Mouse (Mus musculus) adrenal gland, postnatal 4 days (tissue): ENCODE data around the gene Mark2. TPM values are rescaled to one million over a fixed set of nuclear protein-coding genes. Genes with fewer than 3 reads are reported as not detected.

Source experiments
- DNase-seq, 2 experiments: peaks; one replicate each; pipeline ENCODE4 v3.0.0; 2021 to 2022; ENCODE audit warnings: low spot score in 2 of 2, mixed read lengths in 2 of 2
- total RNA-seq, 2 experiments: library from RNA; stranded (reverse); gene quantifications; 2 replicates each; pipeline ENCODE4 v1.2.3; 2021

The Mark2 gene
- total RNA-seq, 2 experiments from 2014 or later = 74.7 to 81.2 TPM

DNA sequence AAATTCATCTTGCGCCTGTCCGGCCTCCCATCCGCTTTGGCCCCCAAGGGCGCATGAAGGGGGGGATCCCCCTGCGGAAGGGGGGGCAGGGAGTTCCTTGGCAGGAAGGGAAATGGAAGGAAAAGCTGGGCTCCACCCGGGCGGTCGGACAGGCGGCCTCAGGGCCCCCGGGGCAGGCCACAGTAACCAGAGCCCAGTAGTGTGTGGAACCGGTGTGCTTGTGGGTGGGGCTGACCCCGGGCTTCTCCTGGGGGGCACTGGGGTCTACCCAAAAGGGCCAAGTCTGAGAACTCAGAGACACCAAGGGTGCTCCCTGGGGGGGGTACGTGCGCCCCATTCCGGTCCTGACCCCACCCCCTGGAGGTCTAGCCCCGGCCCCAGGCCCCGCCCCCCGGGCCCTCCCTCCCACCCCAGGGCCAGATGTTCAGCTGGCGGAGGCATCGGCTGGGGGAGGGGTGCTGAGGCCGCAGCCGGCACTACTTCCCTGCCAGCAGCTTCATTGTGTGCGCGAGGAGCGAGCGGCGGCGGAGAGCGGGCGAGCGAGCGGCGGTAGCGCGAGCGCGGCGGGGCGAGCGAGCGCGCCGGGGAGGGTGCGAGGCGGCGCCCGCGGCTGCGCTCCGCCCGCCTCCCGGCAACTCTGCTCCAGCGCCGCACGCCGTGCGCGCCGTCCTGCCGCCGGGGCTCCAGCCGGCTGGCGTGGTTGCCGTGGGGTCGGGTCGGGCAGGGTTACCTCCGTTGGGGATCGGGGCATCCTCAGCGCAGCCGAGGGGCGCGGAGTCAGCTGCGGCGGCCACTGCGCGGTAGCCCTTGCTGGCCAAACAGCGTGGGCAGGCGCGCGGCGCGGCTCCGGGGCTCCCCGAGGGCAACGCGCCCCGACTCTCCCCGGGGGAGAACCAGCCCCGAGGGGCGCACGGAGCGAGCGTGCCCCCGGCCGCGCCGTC is 73.6 kb downstream of the Mark2 start:
- peak; percentile 44 to 62 for DNase-seq

DNA sequence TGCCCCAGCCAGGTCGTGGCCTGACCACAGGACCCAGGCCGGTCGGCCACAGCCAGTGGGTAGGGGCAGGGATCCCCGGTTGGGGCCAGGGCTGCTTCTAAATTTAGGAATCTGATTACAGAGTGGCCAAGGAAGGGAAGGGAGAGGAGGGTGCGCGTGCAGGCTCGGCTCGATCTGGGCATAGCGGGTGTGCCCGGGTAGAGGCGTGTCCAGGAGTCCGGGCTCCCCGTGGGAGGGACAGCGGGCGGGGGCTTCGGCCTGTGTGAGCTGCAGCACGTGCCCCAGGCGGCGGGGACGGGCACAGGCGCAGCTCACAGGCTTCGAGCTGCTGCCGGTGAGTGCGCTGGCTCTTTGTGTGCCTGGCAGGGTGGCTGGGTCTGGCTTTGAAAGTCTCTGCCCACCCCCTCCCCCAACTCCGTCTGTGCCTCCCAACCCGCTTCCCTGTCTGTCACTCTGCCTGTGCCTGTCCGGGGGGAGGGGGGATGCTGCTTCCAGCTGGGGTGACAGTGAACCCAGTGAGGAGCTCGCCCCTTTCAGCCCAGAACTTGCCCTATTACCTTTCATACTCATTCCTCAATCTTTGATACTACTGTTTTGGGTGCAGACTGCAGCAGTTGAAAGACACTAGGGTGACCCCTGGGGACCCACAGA is 74.4 kb downstream of the Mark2 start, which contains the start of gene Rcor2:
TSS of gene Rcor2 (plus strand) at position 235 of the 651 bp plus-strand sequence.
- DNase-seq = peak; percentile 46 to 52

DNA sequence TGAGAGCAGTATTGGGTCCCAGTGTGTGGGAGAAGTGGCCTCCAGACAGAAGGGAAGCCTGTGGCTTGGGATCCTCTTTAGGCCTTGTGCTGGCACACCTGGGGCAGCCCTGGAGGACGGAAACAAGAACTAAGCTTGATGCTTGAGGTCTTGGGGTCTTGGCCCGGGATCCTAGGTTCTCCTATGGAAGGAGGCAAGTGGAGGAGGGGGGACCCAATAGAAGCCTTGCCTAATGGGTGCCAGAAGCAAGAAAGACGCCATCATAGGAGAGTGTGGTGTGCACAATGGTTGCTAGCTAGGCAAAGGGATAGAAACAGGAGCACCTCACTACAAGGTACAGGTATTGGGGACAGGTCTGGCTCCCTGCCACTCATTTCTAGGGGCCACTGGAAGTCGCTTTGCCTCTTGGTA is 75.2 kb downstream of the Mark2 start:
- DNase-seq = no peak

DNA sequence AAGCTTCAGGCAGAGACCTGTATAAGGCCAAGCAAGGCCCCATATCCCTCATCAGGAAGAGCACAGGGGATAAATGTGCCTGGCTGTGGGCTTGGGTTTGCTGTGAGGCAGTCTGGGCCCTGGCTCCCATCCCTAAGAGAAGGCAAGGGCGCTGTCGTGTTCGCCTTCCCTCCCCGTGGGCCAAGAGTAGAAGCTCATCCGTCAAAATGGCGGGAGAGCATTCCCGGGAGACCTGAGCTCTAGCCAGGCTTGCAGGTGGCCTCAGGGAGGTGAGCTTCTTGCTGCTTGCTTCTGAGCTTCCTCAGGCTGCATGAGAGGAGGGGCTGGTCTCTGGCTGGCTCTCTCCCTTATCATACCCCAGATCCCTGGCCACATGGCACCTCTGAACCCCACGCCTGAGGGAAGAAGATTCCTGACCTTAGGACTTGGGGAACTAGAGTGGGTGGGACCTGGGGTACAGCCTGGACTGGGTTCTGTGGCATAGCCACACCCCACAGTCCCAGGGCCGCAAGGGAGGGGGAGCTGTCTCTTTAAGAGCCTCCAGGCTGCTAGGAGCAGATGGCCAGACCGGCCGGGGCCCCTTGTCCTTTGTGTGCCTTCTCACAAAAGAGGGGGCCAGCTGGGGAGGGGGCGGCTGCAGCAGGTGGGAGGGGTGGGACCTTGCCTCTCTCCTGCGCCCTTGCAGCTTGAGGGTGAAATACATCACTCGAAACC is 76.0 kb downstream of the Mark2 start:
- DNase-seq = no peak

DNA sequence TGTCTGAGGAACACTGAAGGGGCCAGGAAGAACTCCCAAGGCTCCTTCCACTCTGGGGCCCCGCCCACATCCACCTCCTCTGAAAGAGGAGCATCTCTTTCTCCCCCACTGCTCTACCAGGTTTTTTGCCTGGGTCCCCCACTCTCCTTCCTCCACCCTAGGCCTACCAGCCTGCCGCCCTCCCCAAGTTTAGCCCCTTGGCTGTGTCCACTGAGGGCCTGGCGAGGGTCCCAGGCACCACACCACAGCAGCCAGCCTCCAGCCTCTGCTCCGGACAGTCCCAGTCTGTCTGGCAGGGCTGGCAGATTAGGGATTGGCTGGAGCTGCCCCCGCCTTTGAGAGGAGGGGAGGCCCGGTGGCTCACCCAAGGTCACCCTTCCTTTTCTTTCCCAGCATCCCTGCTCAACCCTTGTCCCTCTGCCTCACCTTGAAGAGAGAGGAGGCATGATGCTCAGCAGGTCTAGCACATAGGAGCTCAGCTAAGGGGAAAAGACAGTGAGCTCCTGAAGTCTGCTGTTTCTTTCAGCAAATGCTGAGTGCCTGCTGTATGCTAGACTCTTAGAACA is 76.8 kb downstream of the Mark2 start:
- DNase-seq = no peak

DNA sequence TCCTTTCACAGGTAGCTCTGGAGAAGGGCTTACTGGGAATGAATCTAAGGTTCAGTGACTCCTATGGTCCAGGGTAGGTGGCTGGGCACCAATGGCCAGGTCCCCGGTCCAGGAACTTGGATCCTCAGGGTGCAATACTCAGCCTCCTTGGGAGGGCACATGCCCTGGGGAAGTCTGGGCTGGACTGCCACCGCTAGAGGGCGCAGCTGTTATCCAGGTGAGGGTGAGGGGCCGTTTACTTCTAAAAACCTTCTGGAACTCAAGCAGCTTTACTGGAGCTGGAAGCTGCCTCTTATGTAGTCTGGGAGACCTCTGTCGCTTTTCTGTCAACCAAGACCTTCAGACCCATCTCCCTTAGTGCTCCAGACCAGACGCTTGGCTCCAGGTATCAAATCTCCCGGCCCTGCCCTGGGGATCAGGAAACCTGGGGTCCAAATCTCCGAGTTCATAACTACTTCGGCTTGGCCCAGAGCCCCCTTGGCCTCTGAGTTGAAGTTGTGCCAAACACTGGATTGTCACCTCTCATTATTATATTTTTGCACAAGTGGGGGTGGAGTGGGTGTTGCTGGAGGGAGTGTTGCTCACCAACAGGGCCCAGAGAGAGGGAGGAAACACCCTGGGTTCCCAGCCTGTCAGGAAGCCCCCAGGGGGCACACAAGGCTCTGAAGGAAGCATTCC is 77.4 kb downstream of the Mark2 start:
- DNase-seq = peak; percentile 49 to 72

DNA sequence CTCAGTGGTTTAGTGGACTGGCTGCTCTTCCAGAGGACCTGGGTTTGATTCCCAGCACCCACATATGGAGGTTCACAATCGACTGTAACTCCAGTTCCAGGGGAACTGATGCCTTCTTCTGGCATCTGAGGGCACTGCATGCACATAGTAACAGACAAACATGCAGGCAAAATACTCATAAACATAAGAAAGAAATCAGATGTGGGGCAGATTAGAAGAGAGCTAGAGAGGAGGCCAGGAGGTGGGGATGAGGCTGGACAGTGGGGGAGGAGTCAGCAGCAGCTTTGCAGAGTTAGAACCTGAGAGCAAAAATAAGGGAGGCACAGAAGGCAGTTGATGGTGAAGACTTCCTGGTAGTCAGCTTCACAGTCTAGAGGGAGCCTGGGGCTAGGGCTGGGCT is 79.1 kb downstream of the Mark2 start:
- DNase-seq = no peak

DNA sequence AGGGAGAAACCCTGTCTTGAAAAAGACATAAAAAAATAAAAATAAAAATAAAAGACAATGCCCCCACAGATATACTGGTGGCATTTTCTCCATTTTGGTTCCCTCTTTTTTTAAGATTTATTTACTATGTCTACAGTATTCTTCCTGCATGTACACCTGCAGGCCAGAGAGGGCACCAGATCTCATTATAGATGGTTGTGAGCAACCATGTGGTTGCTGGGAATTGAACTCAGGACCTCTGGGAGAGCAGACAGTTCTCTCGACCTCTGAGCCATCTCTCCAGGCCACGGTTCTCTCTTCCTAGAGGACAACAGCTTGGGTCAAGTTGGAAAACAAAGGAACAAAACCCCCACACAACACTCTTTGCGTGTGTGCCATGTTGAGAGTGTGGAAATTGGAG is 79.7 kb downstream of the Mark2 start:
- DNase-seq = no peak

DNA sequence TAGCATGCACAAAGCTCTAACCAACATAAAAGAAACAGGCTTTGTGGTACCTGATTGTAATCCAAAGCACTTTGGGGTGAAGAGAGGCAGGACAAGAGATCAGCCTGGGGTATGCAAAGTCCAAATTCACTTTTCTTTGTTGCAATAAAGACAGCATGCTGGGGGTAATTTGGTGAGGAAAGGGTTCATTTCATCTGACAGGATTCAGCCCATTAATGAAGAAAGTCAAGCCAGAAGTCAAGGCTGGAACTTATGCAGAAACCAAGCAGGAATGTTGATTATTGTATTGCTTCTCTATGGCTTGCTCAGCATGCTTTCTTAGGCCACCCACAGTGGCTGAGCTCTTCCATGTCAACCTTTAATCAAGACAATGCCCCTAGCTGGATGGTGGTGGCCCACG is 80.2 kb downstream of the Mark2 start:
- DNase-seq = no peak

DNA sequence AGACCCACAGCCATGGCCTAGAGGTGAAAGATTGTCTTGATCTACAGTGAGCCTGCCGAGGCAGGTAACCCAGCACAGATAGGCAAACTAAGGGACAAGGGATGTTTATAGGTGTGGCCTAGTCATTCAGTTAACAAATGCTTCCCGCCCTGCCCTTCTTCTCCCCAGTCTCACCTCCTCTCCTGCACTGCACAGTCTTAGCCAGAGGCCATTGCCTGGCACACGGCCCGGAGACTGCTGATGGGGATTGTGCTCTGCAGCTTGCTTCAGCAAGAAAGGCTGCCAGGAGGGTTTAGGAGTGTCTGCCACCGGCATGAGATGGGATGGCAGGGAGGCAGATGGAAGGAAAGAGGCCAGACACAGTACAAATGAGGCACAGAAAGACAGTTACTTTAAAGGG is 83.8 kb downstream of the Mark2 start:
- DNase-seq = no peak

DNA sequence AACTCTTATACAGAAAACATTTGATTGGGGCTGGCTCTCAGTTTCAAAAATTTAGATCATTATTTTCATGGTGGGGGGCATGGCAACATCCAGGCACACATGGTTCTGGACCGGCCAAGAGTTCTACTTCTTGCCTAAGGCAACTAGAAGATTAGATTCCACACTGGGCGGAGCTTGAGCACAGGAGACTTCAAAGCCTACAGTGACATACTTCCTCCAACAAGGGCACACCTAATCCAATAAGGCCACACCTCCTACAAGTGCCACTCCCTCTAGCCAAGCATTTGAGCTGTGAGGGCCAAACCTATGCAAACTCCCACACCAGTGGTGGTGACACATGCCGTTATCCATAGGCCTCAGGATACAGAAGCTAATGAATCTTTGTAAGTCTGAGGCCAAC is 95.6 kb downstream of the Mark2 start:
- DNase-seq = no peak

DNA sequence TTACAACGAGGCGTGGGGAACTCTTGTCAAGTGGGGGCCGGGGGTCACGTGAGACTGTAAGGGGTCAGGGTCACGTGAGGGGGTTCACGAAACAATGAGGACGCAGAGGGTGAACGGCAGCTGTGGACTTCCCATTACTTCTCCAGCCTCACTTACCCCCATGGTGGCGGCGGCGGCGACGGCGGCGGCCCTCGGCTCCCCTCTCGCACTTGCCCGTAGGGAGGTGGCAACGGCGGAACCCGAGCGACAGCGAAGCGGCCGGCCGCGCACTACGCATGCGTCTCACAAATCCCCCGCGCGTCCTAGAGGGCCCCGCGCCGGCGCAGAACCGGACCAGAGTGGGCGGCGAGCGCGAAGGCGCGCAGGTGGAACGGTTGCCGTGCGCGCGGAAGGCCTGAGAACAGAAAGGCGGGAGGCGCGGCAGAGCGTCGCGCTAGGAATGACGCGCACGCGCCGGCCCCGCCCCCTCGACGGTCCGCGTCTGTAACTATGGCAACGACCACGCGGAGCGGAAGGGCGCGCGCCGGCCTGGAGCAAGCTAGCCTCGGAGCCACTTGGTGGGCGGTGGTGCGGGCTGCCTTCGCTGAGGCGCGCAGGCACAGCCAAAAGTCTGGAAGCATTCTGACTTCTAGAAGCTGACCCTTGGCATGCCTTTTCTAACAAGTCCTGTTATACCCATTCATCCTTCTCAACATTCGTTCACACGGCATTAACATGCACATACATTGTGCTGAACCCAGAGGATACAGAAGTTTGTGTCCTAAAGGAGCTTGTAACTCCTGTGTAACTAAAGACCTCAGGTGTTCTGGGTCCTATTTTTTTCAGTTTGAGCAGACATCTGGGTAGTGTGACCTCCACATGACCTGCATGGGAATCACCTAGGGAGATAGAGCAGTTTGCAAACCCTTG is 100.6 kb downstream of the Mark2 start, which contains the start of gene Naa40:
TSS of gene Naa40 (minus strand) at position 402 of the 909 bp plus-strand sequence.
- peak; percentile 80 to 82 for DNase-seq

DNA sequence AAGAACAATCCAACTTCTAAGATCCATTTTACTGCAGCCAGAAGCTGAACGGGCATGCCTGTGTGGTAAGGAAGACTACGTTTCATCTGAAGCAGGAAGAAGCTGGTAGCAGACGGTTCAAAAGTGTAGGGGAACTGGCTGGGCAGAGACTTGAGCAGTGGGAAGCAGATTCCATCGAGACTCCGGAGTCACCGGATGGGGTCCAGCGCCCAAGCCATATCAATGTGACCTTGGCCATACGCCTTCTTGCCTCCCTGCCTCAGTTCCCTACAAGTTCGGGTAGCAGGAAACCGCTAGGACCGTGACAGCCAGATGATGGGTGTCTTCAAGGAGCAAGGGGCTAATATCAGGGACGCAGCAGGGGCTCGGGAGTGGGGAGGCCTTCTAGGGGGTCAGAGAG is 101.4 kb downstream of the Mark2 start:
- DNase-seq = no peak

DNA sequence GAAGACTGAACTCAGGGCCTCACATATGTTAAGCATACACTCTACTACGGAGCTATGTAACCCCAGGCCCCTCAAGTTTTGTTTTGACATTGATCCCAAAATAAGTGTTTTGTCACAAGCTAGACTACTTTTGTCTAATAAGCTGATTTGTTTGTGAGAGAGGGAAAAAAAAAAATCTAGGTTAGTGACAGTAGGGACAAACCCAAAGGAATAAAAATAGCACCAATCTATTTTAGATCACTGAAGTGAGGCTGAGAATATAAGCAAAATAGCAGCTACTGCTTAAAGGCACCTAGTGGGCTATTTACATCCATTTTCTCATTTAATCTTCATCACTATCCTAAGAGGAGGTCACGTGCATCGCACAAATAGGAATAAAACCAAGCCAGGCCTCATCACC is 102.1 kb downstream of the Mark2 start:
- no peak for DNase-seq

DNA sequence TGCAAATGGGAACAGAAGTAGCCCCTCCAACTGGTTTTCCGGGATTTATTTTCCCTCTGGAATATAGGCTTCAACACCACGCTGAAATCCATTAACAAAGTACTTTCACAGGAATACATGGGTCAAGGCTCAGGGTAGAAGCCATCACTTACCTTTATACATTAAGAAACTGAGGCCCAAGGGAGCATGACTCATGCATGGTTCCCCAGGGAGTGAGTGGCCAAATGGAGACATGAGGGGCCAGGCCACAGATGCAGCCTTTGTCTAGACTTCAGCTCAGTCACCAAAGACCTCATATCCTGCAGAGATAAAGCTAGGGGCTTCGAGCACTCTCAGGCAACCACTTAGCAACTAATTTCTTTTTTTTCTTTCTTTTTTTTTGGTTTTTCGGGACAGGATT is 104.9 kb downstream of the Mark2 start:
- no peak for DNase-seq

DNA sequence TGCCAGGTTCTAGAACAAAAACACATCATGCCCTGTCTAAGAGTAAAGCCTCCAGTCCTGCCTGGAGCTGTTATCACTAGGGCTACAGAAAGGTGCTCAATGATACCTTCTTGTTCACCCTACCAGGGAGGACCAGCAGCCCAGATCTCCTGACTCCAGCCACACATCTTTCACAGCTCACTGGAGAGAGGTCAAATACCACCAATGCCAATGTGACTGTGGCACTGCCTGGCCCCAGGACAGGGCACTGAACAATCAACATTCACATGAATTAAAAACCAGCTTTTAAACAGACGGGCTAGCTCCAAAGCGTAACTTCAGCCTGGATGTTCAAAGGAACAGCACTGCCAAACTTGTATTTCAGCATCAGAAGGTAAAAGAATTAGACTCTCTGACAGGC is 105.6 kb downstream of the Mark2 start:
- DNase-seq = no peak

DNA sequence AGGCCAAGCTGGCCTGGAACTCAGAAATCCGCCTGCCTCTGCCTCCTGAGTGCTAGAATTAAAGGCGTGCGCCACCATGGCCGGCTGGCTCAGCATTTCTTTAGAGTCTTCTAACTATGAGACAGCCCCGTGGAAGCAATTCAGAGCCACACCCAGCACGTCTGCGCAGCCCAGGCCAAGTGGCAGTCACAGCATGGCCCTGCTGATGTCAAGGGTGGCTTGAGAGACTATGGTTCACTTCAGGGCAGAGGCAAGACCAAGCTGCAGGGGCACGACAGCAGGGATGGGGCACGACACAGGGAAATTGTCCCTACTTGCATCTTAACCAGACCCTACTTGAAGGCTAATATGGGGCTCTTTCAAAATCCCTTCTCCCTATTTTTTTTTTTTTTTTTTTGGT is 106.2 kb downstream of the Mark2 start:
- no peak for DNase-seq

DNA sequence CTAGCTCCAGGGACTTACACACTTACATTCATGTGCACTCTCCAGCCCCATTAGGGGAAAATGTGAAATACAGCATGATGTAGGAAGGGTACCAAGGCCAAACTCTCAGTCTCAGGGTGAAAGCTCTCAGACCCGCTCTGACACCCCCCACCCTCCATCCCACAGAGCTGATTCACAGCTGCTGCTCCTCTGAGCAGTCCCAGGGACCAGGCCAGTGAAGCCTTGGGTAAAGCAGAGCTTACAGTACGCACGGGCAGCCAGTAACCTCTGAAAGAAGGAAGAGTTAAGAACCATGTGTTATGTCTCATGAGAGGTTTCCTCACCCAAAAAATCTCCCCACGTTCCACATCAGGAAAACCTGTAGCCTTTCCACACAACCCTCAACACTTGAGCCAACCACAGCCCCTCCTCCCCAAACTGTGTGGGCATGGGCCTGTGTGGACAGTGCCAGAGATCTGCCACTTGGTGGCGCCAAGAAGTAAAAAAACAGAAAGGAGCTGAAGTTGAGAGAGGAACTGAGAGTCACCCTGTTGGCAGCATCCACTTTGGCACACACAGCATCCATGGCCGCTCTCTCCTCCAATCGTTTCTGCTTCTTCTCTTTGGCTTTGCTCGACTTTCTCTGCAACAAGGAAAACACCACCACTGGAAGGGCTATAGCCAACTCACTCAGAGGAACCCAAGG is 107.0 kb downstream of the Mark2 start:
- DNase-seq = peak; percentile 35 to 68

DNA sequence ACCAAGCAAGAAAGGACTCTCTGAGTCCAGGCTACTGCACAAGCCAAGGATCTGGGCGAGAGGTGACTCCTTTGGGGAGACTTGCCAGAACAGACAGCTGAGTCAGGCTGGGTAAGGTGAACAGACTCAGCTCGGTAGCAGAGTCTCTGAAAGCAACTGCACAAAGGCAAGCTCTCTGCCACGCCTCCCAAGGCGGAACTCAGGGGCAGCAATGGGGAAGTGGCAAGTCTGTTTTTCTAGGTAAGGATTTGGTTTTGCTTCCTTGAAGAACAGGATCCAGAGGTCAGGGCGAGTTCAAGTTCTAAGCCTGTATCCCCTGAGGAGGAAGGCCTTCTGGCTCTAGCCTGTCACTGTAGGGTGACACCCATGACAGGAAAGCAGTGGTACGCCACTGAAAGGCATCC is 115.1 kb downstream of the Mark2 start:
- DNase-seq = no peak
